Mouse (Mus musculus): ENCODE measurements around the gene Slc35g3.

DNA sequence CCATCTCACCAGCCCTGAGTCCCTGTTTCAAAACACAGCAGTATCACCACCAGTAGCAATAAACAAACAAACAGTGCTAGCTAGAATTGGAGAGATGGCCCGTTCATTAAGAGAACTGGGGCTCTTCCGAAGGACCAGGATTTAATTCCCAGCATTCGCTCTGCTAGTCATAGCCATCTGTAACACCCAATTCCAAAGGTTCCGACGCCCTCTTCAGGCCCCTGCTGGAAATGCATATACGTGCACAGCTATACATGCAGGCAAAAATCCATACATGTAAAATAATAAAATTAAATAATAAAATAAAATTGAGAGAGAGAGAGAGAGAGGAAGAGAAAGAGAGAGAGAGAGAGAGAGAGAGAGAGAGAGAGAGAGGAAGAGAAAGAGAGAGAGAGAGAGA is 42.3 kb downstream of the Slc35g3 start:
- TF ChIP-seq CTCF (IDR thresholded peaks at IDR 0.05; ENCODE audit: control insufficient read depth, insufficient read depth, insufficient read length) (no peak), MAX (IDR thresholded peaks at IDR 0.05) (no peak), MYOD1 (IDR thresholded peaks at IDR 0.05; ENCODE audit: control insufficient read depth, insufficient read length, low read depth) (no peak), MYOG (IDR thresholded peaks at IDR 0.05; ENCODE audit: control insufficient read depth, extremely low read depth, insufficient read length) (no peak), CEBPB (IDR thresholded peaks at IDR 0.05; ENCODE audit: low read depth) (no peak)
